Mouse (Mus musculus) brain, embryonic 14.5 days (tissue): ENCODE measurements at regions not wholly inside any gene's neighbourhood (a gene's known extent, or its start where the extent isn't known, plus 50 kb on each side); places are given as distances from the start of the nearest gene placed in this dataset.

Experiments used
- CTCF ChIP-seq: fragments of 200-500 bp; IDR thresholded peaks from 2 replicates; pipeline ENCODE4 v1.5.1; 2012; ENCODE audit warnings: inconsistent platforms, mild to moderate bottlenecking, moderate library complexity, borderline replicate concordance; ENCODE audit not compliant: insufficient read depth, insufficient read length; ENCODE audit errors: extremely low read depth
- POLR2A ChIP-seq: fragments of 200-500 bp; IDR thresholded peaks from 2 replicates; pipeline ENCODE4 v1.6.1; 2012; ENCODE audit warnings: mild to moderate bottlenecking, inconsistent platforms, borderline replicate concordance; ENCODE audit not compliant: poor library complexity, insufficient read depth, insufficient read length, severe bottlenecking; ENCODE audit errors: extremely low read depth

GRCm38 (mm10) chr16:79350127-79350526 is 259.2 kb upstream of the Tmprss15 start:
- TF ChIP-seq CTCF (no peak), POLR2A (no peak)
